Mouse (Mus musculus): ENCODE results near the gene Trank1.
A peak's percentile ranks its signal among the peaks of the same experiment; 100 is the strongest.

Trank1 gene

DNA sequence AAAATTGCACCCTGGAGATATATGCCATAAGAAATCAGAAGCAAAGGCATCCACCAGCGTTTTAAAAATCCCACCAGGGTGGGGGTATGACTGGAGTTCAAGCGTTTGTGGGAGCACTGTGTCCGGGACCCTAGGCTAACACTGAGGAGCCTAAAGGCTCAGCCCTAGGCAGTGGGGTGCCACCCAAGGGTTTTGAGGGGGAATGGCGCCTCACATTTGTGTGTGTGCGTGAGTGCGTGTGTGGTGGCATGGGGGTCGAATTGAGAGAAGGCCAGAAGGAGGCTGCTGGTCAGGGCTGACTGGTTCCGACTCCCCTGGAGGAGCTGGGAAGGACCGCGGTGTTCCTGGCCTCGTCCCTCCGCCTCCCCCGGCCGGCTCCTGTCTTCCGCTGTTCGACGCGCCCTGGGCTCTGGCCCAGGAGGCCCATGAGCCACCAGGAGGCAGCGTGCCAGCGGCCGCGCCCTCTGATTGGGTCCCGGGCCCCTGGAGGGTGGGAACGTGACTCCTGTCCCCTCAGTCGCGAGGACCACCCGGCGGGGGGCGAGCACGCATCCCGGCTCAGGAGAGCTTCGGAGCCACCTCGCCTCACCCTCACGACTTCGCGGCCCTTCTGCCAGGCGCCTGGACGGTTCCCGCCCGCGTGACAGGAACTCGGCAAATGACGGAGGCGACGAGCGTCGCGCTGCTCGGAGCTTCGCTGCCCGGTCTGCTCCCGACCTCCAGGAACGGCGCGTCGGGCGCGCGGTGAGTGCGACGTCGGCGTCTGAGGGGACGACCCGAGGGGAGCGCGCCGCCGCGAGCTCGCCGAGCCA lies at the start of gene Trank1:
TSS of gene Trank1 (plus strand) at position 709 of the 812 bp plus-strand sequence.
- DNase-seq (ENCODE audit: low read depth) = no peak

DNA sequence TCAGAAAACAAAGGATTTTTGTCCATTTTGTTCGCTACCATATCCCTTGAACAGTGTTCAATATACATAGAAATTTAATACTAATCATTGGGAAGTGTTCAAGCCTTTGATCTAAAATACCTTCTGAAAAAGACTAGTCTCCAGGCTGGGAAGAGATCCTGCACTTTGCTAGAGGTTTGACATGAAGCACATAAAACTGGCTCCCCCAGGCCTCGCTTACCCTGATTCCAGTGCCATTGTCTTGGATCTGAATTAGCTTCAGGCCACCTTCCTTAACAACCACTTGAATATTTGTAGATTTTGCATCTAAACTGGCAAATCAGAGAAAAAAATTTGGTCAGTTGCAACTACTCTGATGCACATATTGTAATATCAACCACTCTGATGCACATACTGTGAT lies 43.5 kb upstream of the Trank1 start:
- no peak for DNase-seq (ENCODE audit: low read depth)

DNA sequence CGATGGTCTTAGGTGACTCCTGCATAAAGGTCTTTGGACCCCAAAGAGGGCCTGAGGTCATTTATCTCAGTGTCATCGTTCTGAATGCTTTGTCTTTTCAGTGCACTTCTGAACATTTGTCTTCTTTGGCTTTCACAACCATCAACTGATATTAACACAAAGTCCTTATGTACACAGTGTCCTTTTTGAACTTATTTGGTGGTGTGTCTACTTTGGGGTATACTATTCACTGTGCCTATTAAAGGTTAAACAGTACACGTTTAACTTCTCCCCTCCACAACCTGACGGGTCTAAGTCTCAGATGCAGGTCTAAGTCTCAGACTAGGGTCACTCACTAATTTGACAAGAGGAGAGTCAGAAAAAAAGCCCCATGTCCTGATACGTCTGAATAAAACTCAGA lies 40.9 kb upstream of the Trank1 start:
- DNase-seq (ENCODE audit: low read depth) = no peak

DNA sequence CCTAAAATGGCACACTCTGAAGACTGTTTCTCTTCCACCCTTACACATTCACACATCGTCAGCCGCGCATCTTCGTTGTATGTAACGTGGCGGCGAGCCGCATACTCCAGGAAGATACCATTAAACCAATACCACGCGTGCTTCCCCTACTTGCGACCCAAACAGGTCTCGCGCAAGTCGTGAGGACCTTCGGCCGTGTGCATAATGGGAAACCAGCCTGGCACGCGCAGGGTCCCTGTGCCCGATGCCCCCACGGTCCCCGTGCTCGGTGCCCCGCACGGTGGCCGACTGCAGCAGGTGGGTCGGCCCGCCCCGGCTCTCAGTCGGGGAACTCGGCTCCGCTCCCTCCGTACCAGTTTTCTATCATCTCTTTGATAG lies 40.5 kb upstream of the Trank1 start:
- no peak for DNase-seq (ENCODE audit: low read depth)

DNA sequence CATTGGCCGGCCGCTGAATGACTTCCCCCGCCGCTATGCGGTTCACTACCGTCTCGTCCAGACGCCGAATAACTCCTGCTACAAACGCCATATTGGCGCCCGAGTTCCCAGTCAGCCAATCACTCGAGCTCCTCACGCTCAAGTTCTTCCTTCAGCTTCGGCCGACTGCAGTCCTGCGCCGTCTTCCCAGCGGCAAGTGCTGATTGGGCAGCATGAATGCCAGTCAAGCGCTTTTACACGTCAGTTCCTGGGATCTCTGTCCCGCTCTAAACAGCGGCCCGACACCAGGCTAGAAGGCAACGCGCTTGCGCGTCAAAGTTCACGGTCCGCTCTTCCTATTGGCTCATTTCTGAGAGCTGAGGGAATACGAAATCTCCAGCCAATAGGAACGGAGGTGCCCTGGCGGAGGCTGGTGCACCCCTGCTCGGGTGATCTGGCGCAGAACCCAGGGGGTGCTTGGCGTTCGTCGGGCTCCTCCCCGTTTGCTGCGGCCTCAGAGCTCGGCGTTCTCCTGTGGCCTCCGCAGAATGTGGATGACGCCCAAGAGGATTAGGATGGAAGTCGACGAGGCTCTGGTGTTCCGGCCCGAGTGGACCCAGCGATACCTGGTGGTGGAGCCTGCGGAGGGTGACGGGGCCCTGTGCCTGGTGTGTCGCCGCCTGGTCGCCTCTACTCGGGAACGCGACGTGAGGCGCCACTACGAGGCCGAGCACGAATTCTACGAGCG lies 39.9 kb upstream of the Trank1 start, which contains the start of the genes Mlh1 and Epm2aip1:
TSS of gene Mlh1 (minus strand) at position 358 of the 727 bp plus-strand sequence.
TSS of gene Epm2aip1 (plus strand) at position 496 of the 727 bp plus-strand sequence.
- peak; percentile 99 for DNase-seq (ENCODE audit: low read depth)

DNA sequence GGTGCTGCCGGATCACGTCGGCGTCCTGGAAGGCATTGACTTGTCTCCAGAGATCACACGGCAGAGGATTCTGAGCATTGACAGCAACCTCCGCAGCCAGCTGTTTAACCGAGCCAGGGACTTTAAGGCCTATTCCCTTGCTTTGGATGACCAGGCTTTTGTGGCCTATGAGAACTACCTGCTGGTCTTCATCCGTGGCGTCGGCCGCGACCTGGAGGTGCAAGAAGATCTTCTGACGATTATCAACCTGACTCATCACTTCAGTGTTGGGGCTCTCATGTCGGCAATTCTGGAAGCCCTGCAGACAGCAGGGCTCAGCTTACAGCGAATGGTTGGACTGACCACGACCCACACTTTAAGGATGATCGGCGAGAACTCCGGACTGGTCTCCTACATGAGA lies 39.2 kb upstream of the Trank1 start:
- no peak for DNase-seq (ENCODE audit: low read depth)

DNA sequence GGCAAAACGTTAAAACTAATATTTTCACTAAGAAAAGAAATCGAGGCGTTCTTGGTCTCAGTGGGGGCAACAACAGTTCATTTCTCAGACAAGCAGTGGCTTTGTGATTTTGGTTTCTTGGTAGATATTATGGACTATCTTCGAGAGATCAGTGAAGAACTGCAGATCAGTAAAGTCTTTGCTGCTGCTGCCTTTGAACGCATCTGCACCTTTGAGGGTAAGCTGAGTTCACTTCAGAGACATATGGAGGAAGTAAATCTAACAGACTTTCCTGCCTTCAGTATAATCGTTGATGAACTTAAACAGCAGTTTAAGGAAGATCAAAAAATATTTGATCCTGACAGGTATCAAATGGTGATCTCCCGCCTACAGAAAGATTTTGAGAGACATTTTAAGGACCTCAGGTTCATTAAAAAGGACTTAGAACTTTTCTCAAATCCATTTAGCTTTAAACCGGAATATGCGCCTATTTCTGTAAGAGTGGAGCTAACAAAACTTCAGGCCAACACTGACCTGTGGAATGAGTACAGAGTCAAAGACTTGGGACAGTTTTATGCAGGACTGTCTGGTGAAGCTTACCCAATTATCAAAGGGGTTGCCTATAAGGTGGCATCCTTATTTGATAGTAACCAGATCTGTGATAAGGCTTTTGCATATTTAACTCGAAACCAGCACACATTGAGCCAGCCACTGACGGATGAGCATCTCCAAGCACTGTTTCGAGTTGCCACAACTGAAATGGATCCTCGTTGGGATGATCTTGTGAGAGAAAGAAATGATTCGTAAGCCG lies 38.3 kb upstream of the Trank1 start:
- DNase-seq (ENCODE audit: low read depth) = no peak

DNA sequence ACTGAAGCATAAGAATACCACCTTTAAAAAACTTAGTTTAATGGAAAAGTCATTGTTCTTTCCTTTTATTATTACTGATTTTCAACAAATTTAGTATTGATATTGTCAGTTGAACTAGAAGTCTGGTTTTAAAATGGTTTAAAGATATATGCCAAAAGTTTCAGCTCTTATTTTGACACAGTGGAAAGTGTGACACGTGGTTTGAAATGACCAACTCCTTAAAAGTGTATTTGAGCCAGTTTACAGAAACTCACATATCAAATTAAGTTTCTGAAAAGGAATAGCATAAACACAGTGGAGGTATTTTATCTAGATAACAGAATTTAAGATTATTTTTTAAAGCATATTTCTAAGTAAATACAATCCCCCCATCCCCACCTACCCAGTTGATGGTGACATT lies 37.6 kb upstream of the Trank1 start:
- DNase-seq (ENCODE audit: low read depth) = no peak

DNA sequence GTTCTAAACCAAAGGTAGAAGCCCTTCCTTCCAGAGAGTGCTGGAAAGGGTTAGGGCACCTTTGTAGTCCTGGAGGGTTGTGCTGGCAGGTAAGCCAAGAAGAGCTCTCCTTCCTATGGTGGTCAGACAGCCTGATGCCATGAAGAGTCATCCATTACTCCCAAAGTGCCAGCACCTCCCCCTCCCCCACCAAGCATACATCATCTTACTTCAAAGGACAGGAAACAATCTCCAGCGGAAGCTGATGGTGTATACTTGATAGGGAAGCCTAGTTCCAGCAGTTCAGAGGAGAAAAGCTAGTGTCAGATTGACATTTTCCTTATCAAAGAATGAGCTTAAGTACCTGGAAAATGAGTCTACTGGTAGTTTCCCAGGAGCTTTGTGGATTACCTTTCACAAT lies 36.4 kb upstream of the Trank1 start:
- DNase-seq (ENCODE audit: low read depth) = no peak

DNA sequence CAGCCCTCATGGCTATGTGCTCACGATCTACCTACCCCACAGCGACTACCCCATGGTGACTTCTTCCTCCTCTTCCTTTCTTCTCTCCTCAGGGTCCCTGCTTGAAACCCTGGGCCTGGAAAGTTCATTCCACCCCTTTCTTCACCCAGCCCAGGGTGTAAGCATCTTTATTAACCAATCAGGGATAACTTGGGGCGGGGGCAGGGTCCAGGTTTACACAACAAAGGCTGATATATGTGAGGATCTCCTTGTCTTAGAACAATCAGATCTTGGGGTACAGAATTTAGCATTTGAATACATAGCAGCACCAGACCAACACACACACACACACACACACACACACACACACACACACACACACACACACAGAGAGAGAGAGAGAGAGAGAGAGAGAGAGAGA lies 26.5 kb upstream of the Trank1 start:
- DNase-seq (ENCODE audit: low read depth) = no peak

DNA sequence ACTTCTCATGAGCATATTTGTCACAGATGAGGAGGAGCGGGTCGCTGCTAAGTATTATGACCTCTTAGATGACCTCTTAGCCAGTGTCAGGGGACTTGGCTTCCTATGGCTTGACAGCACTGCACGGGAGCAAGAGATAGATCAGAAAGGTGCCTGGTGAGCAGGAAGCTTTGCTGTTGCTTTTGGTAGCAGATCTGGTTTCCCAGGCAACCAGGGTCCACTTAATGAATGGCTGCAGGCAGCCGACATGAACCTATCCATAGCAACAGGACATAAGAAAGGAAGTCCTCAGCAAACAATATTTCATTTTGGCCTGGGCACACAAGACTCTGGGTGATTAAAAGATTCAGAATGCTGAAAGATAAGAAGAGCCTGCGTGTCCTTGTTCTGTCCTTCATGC lies 25.9 kb upstream of the Trank1 start:
- no peak for DNase-seq (ENCODE audit: low read depth)

DNA sequence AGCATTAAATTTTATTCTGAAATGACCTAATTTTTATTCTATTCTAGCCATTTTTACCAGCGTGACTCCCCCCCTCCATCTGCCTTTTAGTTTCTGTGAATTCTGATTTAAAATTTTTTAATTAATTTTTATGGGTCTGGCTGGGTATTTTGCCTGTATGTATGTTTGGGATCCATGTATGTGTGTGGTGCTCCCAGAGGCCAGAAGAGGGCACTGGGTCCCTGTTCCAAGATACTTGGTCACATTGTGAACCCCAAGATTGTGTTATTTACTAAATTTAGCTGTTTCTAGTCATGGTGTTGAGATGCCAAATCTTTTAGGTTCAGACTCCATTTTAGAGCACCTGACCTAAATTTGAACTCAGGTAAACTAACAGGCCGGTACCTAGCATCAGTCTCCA lies 25.1 kb upstream of the Trank1 start:
- DNase-seq (ENCODE audit: low read depth) = no peak

DNA sequence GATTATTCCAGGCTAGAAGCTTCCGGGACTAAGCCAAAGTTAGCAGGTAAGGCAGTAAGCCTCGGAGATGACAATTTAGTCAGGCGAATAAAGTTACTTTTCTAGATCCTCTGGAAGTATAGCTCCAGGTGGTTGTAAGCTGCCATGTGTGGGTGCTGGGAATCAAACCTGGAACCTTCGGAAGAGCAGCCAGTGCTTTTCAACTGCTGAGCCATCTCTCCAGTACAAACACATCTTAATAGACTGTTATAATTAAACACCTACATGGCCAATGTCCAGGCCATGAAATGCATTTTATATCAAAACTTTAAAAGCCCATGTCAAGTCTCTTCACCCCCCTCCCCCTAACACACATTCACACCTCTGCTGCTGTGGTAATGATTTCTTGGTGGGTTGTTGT lies 23.6 kb upstream of the Trank1 start:
- no peak for DNase-seq (ENCODE audit: low read depth)

DNA sequence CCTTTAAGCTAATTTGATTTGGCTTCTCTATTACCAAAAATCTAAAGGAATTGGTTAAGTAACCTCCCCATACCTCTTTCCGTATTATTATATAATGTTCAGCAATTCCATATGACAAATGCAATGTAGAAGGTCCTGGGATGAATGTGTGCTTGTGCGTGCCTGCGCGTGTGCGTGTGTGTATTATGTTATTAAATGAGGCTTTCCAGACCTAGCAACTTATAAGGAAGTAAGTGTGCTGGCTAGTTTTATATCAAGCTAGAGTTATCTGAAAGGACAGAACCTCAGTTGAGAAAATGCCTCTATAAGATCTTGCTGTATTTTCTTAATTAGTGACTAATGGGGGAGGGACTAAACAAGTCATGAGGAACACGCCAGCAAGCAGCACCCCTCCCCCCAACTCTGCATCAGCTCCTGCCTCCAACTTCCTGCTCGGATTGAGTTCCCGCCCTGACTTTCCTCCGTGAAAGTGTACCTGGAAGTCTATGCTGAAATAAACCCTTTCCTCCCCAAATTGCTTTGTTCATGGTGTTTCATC lies 22.2 kb upstream of the Trank1 start:
- no peak for DNase-seq (ENCODE audit: low read depth)

DNA sequence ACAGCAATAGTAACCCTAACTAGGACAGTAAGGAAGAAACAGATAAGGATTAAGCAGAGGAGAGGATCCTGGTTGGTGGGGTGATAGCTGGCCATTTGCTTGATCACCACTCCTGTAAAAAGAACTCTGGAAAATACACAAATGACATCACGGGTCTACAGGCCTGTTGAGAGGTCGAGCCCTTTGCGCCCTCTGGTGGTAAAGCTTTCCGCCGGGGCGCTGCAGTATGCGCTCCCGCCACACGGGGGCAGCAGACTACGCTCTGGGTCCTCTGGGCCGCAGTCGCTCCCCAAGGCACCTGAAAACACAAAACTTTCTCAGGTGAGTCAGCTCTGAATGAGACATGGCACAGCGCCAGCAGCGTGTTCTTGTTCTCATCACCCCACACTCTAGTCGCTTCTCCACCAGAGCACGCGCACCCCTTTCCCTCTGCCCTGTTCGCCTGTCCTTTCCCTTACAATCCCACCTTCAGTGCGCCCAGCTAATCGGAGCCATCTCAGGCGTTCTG lies 21.7 kb upstream of the Trank1 start:
- DNase-seq (ENCODE audit: low read depth) = peak; percentile 71

DNA sequence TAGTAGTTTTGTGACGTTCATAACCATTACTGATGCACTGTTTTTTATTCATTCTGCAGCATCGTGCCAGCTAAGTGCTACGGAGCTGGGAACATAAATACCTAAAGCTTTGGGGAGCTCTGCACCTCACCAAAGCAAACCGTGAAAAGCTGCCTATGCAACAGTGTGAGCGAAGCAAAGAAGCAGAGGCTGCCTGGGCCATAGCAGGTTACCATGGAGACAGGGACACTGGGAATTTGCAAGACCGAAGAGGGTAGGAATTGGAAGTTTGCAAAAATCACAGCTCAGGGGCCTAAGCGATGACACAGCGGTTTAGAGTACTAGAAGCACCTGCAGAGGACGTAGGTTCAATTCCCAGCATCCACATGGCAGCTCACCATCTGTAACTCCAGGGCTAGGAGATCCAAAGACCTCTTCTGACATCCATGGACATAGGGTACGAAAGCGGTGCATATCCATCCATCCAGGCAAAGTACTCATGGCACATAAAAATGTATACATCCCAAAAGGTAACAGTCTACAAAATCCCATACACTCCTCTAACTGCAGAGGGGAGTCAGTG lies 20.9 kb upstream of the Trank1 start:
- DNase-seq (ENCODE audit: low read depth) = no peak

DNA sequence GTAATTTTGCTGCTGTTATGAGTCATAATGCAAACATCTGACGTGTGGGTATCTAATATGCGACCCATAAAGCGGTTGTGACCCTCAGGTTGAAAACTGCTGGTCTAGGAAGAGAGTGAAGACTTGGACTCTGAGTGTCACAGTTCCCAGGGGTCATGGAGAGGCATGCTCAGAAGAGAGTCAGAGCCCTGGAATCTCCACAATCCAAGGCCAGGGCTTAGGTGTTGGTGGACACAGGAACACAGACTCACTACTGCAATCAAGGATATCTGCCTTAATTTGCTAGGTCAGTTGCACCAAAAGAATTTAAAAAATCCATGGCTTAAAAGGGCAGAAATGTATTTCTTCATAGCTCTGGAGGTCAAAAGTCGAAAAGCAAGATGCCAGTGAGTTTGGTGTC lies 18.3 kb upstream of the Trank1 start:
- no peak for DNase-seq (ENCODE audit: low read depth)

DNA sequence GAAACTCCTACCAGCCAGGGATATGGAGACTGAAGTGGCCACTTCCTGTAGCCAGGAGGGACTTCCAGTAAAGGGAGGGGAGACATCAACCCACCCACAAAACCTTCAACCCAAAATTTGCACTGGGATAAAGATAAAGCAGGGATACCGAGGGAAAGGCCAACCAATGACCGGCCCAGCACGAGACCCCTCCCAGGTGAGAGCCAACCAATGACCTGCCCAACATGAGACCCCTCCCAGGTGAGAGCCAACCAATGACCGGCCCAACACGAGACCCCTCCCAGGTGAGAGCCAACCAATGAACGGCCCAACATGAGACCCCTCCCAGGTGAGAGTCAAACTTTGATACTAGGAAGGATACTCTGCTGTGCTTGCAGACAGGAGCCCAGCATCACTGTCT lies 16.6 kb upstream of the Trank1 start:
- DNase-seq (ENCODE audit: low read depth) = no peak

DNA sequence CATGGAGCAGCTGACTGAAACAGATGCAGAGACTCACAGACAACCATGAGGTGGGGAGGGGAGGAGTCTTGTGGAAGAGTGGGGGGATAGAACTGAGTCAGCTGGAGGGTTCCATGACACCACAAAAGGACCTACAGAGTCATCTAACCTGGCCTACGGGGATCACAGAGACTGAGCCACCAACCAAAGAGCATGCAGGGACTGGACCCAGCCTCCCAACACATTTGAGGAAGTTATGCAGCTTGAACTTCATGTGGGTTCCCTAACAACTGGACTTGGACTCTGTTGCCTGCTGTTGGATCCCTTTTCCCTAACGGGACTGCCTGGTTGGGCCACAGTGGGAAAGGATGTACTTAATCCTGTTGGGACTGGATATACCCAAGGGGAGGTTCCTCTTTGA lies 16.2 kb upstream of the Trank1 start:
- DNase-seq (ENCODE audit: low read depth) = no peak

DNA sequence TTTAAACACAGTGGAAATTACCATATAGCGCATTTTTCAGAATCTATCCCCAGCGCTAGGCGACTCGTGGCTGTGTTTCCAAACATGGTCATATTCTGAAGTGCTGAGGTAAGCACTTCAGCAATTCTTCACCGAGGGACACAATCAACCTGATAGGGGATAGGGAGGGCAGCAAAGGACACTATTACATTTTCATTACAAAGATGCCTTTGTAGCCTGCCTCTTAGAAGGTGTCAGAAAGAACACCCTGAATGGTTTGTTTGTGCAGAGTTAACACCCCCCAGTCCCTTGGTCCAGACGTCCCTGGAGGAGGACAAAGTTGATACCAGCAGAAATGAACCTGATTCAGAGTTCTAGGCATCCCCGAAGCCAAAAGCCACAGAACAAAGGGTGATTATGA lies 15.1 kb upstream of the Trank1 start:
- DNase-seq (ENCODE audit: low read depth) = no peak

DNA sequence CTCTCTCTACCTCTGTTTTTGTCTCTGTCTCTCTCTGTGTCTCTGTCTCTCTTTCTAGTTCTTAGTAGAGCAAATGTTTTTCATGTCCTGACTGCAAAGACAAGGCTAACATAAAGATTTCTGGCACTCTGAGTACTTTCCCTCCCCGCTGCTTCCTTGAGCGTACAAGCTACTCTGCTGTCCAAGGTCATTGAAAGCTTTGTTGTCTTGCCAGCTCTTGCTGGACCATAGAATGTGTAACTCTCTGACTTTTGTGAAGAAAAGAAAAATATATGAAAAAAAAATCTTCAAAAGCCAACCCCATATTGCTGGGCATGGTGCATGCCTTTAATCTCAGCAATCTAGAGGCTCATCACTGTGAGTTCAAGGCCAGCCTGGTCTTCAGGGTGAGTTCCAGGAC lies 12.9 kb upstream of the Trank1 start:
- DNase-seq (ENCODE audit: low read depth) = no peak
